Mouse (Mus musculus) myocyte (in vitro differentiated cells): Measurements from ENCODE around the gene Gpr183.

ENCODE experiments used
- MAX ChIP-seq: IDR thresholded peaks from one replicate; pipeline ENCODE4 v1.6.1; 2011; ENCODE audit warnings: low read depth, mild to moderate bottlenecking, control low read depth
- POLR2A ChIP-seq: IDR thresholded peaks from one replicate; pipeline ENCODE4 v1.6.1; 2011; ENCODE audit warnings: low read depth, mild to moderate bottlenecking, control low read depth, moderate library complexity; ENCODE audit not compliant: insufficient read length
- USF1 ChIP-seq: IDR thresholded peaks from one replicate; pipeline ENCODE4 v1.6.1; 2011; ENCODE audit warnings: low read depth, mild to moderate bottlenecking, control low read depth, moderate library complexity

GRCm38 (mm10) chr14:121987287-121987686, 22.3 kb upstream of the Gpr183 start:
- no peak for TF ChIP-seq MAX
- no peak for TF ChIP-seq POLR2A
- no peak for TF ChIP-seq USF1
